8 mouse cellular contexts compared by ENCODE assay signal in genomic region chr14:21981462-21981861, GRCm38 (mm10). TPM values are rescaled to one million over a fixed set of nuclear protein-coding genes. Genes with fewer than 3 reads are reported as not detected.
DNase-seq lines count a peak whose midpoint lies in the region; ATAC-seq and TF ChIP-seq lines count a peak whose summit lies in the region.

No protein-coding gene starts in this region.

- peaks cover 33% of the 10 kb centered on the region for H3K27me3 ChIP-seq in heart, embryonic 14.5 days (ENCODE audit: control insufficient read depth, insufficient read depth, low read length)
- H3K27me3 ChIP-seq in kidney, postnatal 0 days (ENCODE audit: insufficient read depth, low read length): no peaks in the 10 kb centered on the region
- peaks cover 55% of the 10 kb centered on the region for H3K27me3 ChIP-seq in liver, embryonic 16.5 days (ENCODE audit: control insufficient read depth, insufficient read depth, low read depth, low read length)
- H3K27me3 ChIP-seq in neural tube, embryonic 12.5 days (replicated peaks): no peaks in the 10 kb centered on the region

- H3K4me2 ChIP-seq in heart, embryonic 14.5 days (ENCODE audit: low read length): peak overlapping the region; percentile 79
- H3K4me2 ChIP-seq in kidney, postnatal 0 days (ENCODE audit: low read length): peak overlapping the region; percentile 89
- no peak overlapping the region for H3K4me2 ChIP-seq in liver, embryonic 16.5 days (ENCODE audit: low read depth, low read length)
- H3K4me2 ChIP-seq in neural tube, embryonic 12.5 days (replicated peaks): peak overlapping the region; percentile 88

- no peak overlapping the region for H3K9ac ChIP-seq in heart, embryonic 14.5 days (ENCODE audit: low read length)
- H3K9ac ChIP-seq in kidney, postnatal 0 days (ENCODE audit: low read depth, low read length): peak overlapping the region; percentile 32; the same call in 1 of the 2 replicates
- H3K9ac ChIP-seq in liver, embryonic 16.5 days (ENCODE audit: low read depth, low read length): no peak overlapping the region
- no peak overlapping the region for H3K9ac ChIP-seq in neural tube, embryonic 12.5 days

- no peak for TF ChIP-seq POLR2A in embryonic fibroblast, embryonic 13.5 days (IDR thresholded peaks at IDR 0.05; ENCODE audit: low read depth, low read length)

- ATAC-seq in heart, embryonic 14.5 days (ENCODE audit: insufficient number of reproducible peaks, insufficient read depth, low FRiP score, low read depth): peak; percentile 52
- peak; percentile 76 for ATAC-seq in kidney, postnatal 0 days (replicated peaks; ENCODE audit: low FRiP score, low read depth)
- 0 out of 2 replicates have a peak, but pooled peaks have one; percentile 35 for ATAC-seq in liver, embryonic 16.5 days (ENCODE audit: low read depth)
- ATAC-seq in neural tube, embryonic 12.5 days (ENCODE audit: low FRiP score, low read depth): peak; percentile 78

- DNase-seq in right cerebral cortex, adult 18-20 months: peak; percentile 66
- DNase-seq in right cerebral cortex, postnatal 36 days (ENCODE audit: low spot score in 2 of 2): no peak
- peak; percentile 95 for DNase-seq in kidney, postnatal 0 days (ENCODE audit: low spot score)
- DNase-seq in thymus, postnatal 25 days: peak; percentile 60

- WGBS in heart, embryonic 14.5 days: 1% methylated on average over 18 of the region's 22 CpGs
- under 1% methylated on average over 17 of the region's 22 CpGs for WGBS in kidney, postnatal 0 days
- WGBS in liver, embryonic 16.5 days (ENCODE audit: insufficient replicate concordance): 2% methylated on average over 22 of the region's 22 CpGs
- WGBS in neural tube, embryonic 12.5 days: under 1% methylated on average over 22 of the region's 22 CpGs

- no peaks in the 10 kb centered on the region for H3K36me3 ChIP-seq in heart, embryonic 14.5 days (ENCODE audit: control insufficient read depth, insufficient read depth, low read length)
- H3K36me3 ChIP-seq in kidney, postnatal 0 days (ENCODE audit: insufficient read depth, low read length): peaks cover 11% of the 10 kb centered on the region
- H3K36me3 ChIP-seq in liver, embryonic 16.5 days (ENCODE audit: control insufficient read depth, insufficient read depth): no peaks in the 10 kb centered on the region
- H3K36me3 ChIP-seq in neural tube, embryonic 12.5 days: peaks cover 15% of the 10 kb centered on the region

- H3K9me3 ChIP-seq in heart, embryonic 14.5 days (ENCODE audit: control insufficient read depth, low read length): no peaks in the 10 kb centered on the region
- no peaks in the 10 kb centered on the region for H3K9me3 ChIP-seq in kidney, postnatal 0 days (replicated peaks; ENCODE audit: low read length)
- H3K9me3 ChIP-seq in liver, embryonic 16.5 days (replicated peaks; ENCODE audit: control insufficient read depth, low read length): no peaks in the 10 kb centered on the region
- H3K9me3 ChIP-seq in neural tube, embryonic 12.5 days: no peaks in the 10 kb centered on the region

- H3K27ac ChIP-seq in embryonic fibroblast, embryonic 13.5 days (ENCODE audit: insufficient read depth, low read length): no peak overlapping the region
- H3K27ac ChIP-seq in heart, embryonic 14.5 days (replicated peaks in 1 of 2; ENCODE audit: control insufficient read depth in 1 of 2, insufficient read depth in 1 of 2, low read depth in 2 of 2, low read length in 2 of 2): no peak overlapping the region
- peak overlapping the region; percentile 91 for H3K27ac ChIP-seq in kidney, postnatal 0 days
- H3K27ac ChIP-seq in liver, embryonic 16.5 days (ENCODE audit: low read length): no peak overlapping the region
- H3K27ac ChIP-seq in neural tube, embryonic 12.5 days: no peak overlapping the region

- peaks cover 2% of the 10 kb centered on the region; the same call in 1 of the 2 replicates for H3K4me1 ChIP-seq in embryonic fibroblast, embryonic 13.5 days (ENCODE audit: control insufficient read depth, insufficient read depth, low read length)
- H3K4me1 ChIP-seq in heart, embryonic 14.5 days (ENCODE audit: control insufficient read depth in 2 of 2, insufficient read depth in 2 of 2, low read length in 2 of 2): peaks cover 5 to 25% of the 10 kb centered on the region in 2 experiments; a peak in 3 of 4 replicates
- H3K4me1 ChIP-seq in kidney, postnatal 0 days (replicated peaks; ENCODE audit: insufficient read depth, low read length): peaks cover 10% of the 10 kb centered on the region; the same call in 1 of the 2 replicates
- peaks cover 3% of the 10 kb centered on the region for H3K4me1 ChIP-seq in liver, embryonic 16.5 days (ENCODE audit: control insufficient read depth, low read depth, low read length)
- H3K4me1 ChIP-seq in neural tube, embryonic 12.5 days: peaks cover 11% of the 10 kb centered on the region

- no peak overlapping the region for H3K4me3 ChIP-seq in embryonic fibroblast, embryonic 13.5 days (ENCODE audit: insufficient read depth, low read length)
- peak overlapping the region; percentile 14 to 25; a peak in 2 of 4 replicates for H3K4me3 ChIP-seq in heart, embryonic 14.5 days (ENCODE audit: control insufficient read depth in 1 of 2, insufficient read depth in 1 of 2, low read depth in 1 of 2, low read length in 2 of 2)
- H3K4me3 ChIP-seq in kidney, postnatal 0 days (replicated peaks; ENCODE audit: low read depth, low read length): no peak overlapping the region
- no peak overlapping the region for H3K4me3 ChIP-seq in liver, embryonic 16.5 days (ENCODE audit: low read depth, low read length)
- no peak overlapping the region for H3K4me3 ChIP-seq in neural tube, embryonic 12.5 days

- peak; percentile 73 for TF ChIP-seq CTCF in embryonic fibroblast, embryonic 13.5 days (IDR thresholded peaks at IDR 0.05; ENCODE audit: borderline replicate concordance, insufficient read depth, low read length)
- peak; percentile 90 for TF ChIP-seq CTCF in kidney, postnatal 0 days (IDR thresholded peaks at IDR 0.05; ENCODE audit: low read depth)

RNA-seq across cellular contexts. Expression of gene Zfp503, which starts 7.9 kb away (rescaled TPM):
- polyA plus RNA-seq in embryonic fibroblast, embryonic 13.5 days (2011; ENCODE audit: insufficient read length, low read depth, missing spikeins): 29.8 and 34.4 TPM in 2 replicates
- polyA plus RNA-seq in heart, embryonic 14.5 days (2014; fragmentation: Nextera tagmentation; extraction: Ambion mirVana): 0.67 and 1.6 TPM in 2 replicates
- polyA plus RNA-seq in kidney, postnatal 0 days (2015; fragmentation: Nextera tagmentation; extraction: Ambion mirVana): 34.2 and 41.4 TPM in 2 replicates
- polyA plus RNA-seq in liver, embryonic 16.5 days (2015; fragmentation: Nextera tagmentation; extraction: Ambion mirVana): 0.49 and 0.61 TPM in 2 replicates
- polyA plus RNA-seq in neural tube, embryonic 12.5 days (2016; fragmentation: Nextera tagmentation; extraction: Ambion mirVana): 44.1 and 44.4 TPM in 2 replicates

RNA-seq across cellular contexts. Expression of gene Lrmda, which starts 38.0 kb away (rescaled TPM):
- polyA plus RNA-seq in embryonic fibroblast, embryonic 13.5 days (2011; ENCODE audit: insufficient read length, low read depth, missing spikeins): 0.63 TPM in 1 of 2 replicates, not detected in the other
- 0.95 and 1.2 TPM in 2 replicates for polyA plus RNA-seq in heart, embryonic 14.5 days (2014; fragmentation: Nextera tagmentation; extraction: Ambion mirVana)
- 0.83 and 1.3 TPM in 2 replicates for polyA plus RNA-seq in kidney, postnatal 0 days (2015; fragmentation: Nextera tagmentation; extraction: Ambion mirVana)
- polyA plus RNA-seq in liver, embryonic 16.5 days (2015; fragmentation: Nextera tagmentation; extraction: Ambion mirVana): 0.46 TPM in 2 replicates
- polyA plus RNA-seq in neural tube, embryonic 12.5 days (2016; fragmentation: Nextera tagmentation; extraction: Ambion mirVana): 0.33 and 0.40 TPM in 2 replicates

Comparison
In these comparisons a context has a peak if more than half of its experiments do, and no peak if none do; other contexts are left out.
1. DNase-seq: peak in right cerebral cortex, adult 18-20 months (single experiment), kidney, postnatal 0 days (single experiment) and thymus, postnatal 25 days (single experiment); none in right cerebral cortex, postnatal 36 days (0 of 2).
2. H3K4me3 ChIP-seq: peak in heart, embryonic 14.5 days (2 of 2); none in embryonic fibroblast, embryonic 13.5 days (single experiment), kidney, postnatal 0 days (single experiment), liver, embryonic 16.5 days (single experiment) and neural tube, embryonic 12.5 days (single experiment).
3. RNA of gene Zfp503, which starts 7.9 kb away (polyA plus RNA-seq): 44.1 to 44.4 TPM in neural tube, embryonic 12.5 days, 34.2 to 41.4 TPM in kidney, postnatal 0 days and 29.8 to 34.4 TPM in embryonic fibroblast, embryonic 13.5 days; 0.67 to 1.6 TPM in heart, embryonic 14.5 days and 0.49 to 0.61 TPM in liver, embryonic 16.5 days; every median in the first group is over 10 times any median in the second.
4. Peak in every context shown above with its lines, with median percentiles within 50 percentile points of each other: ATAC-seq.